Mouse (Mus musculus) urinary bladder, postnatal 4 days (tissue): ENCODE data around the gene Gstt4.
"Not testable (repeated sequence)": the region's sequence is repeated elsewhere in the genome, so short reads cannot be mapped to it uniquely, and the experiment has no call there.

Source experiments
- DNase-seq, 2 experiments: peaks; one replicate each; pipeline ENCODE4 v3.0.0; 2021 to 2022; ENCODE audit warnings: low spot score in 2 of 2

Gene Gstt4

GRCm38 (mm10) chr10:75822443-75822842 lies at the start of gene Gstt4:
Gstt4 (minus strand) TSS chr10:75822543.
- no peak for DNase-seq

- no peak for DNase-seq
These were observed 39.2 kb upstream of the Gstt4 start for GRCm38 (mm10) chr10:75861587-75861986.

- no peak for DNase-seq
These were observed 38.4 kb upstream of the Gstt4 start for GRCm38 (mm10) chr10:75860746-75861145.

- peak; percentile 75 to 87 for DNase-seq
These were observed 37.6 kb upstream of the Gstt4 start, which contains the start of gene Mif for GRCm38 (mm10) chr10:75859786-75860470. Mif (minus strand) TSS chr10:75860240.

- no peak for DNase-seq
These were observed 36.9 kb upstream of the Gstt4 start for GRCm38 (mm10) chr10:75859107-75859746.

- DNase-seq = no peak
These were observed 35.3 kb upstream of the Gstt4 start for GRCm38 (mm10) chr10:75857598-75857997.

GRCm38 (mm10) chr10:75856976-75857375 lies 34.6 kb upstream of the Gstt4 start:
- no peak for DNase-seq

- DNase-seq = no peak
These were observed 34.0 kb upstream of the Gstt4 start for GRCm38 (mm10) chr10:75856155-75856907.

- no peak for DNase-seq
These were observed 33.2 kb upstream of the Gstt4 start for GRCm38 (mm10) chr10:75855416-75855981.

- no peak for DNase-seq
These were observed 32.4 kb upstream of the Gstt4 start for GRCm38 (mm10) chr10:75854791-75855190.

GRCm38 (mm10) chr10:75854096-75854495 lies 31.8 kb upstream of the Gstt4 start:
- no peak for DNase-seq

- peak; percentile 54 to 81 for DNase-seq
These were observed 31.1 kb upstream of the Gstt4 start for GRCm38 (mm10) chr10:75853452-75853851.

- no peak for DNase-seq
These were observed 30.3 kb upstream of the Gstt4 start for GRCm38 (mm10) chr10:75852539-75853125.

- no peak for DNase-seq
These were observed 29.3 kb upstream of the Gstt4 start for GRCm38 (mm10) chr10:75851681-75852080.

- DNase-seq = no peak
These were observed 28.7 kb upstream of the Gstt4 start for GRCm38 (mm10) chr10:75851076-75851475.

- no peak for DNase-seq
These were observed 26.0 kb upstream of the Gstt4 start for GRCm38 (mm10) chr10:75848382-75848781.

GRCm38 (mm10) chr10:75845306-75845930 lies 23.1 kb upstream of the Gstt4 start:
- no peak for DNase-seq

- DNase-seq = no peak
These were observed 22.5 kb upstream of the Gstt4 start for GRCm38 (mm10) chr10:75844800-75845199.

- not testable (repeated sequence) for DNase-seq
These were observed 21.6 kb upstream of the Gstt4 start for GRCm38 (mm10) chr10:75843898-75844297.

- DNase-seq = no peak
These were observed 16.7 kb upstream of the Gstt4 start for GRCm38 (mm10) chr10:75839092-75839491.

GRCm38 (mm10) chr10:75837248-75837759 lies 15.0 kb upstream of the Gstt4 start, which contains the start of gene Gstt2:
Gstt2 (minus strand) TSS chr10:75837424.
- peak; percentile 89 to 93 for DNase-seq
